Mouse (Mus musculus) lung, adult 2 months (tissue): ENCODE results near the gene Arhgef12. TPM values are rescaled to one million over a fixed set of nuclear protein-coding genes. Genes with fewer than 3 reads are reported as not detected.
"Not testable (repeated sequence)": the region's sequence is repeated elsewhere in the genome, so short reads cannot be mapped to it uniquely, and the experiment has no call there.

Experiments used
- DNase-seq: peaks from one replicate; pipeline ENCODE4 v3.0.0; 2022
- H3K4me1 ChIP-seq: fragments of 200-500 bp; 2 replicates; pipeline ENCODE4 v1.6.1; 2011; ENCODE audit warnings: low read length; ENCODE audit not compliant: control insufficient read depth, insufficient read depth
- H3K4me3 ChIP-seq: fragments of 200-500 bp; replicated peaks from 2 replicates; pipeline ENCODE3; 2011; ENCODE audit warnings: low read depth, mild to moderate bottlenecking, control low read depth, low read length; ENCODE audit errors: extremely low read depth
- CTCF ChIP-seq: fragments of 200-500 bp; IDR thresholded peaks from 2 replicates; pipeline ENCODE4 v1.5.1; 2011; ENCODE audit warnings: mild to moderate bottlenecking, low read length, control low read depth; ENCODE audit not compliant: insufficient read depth
- POLR2A ChIP-seq: fragments of 200-500 bp; IDR thresholded peaks from 2 replicates; pipeline ENCODE4 v1.6.1; 2011; ENCODE audit warnings: low read depth, mild to moderate bottlenecking, control low read depth, low read length, borderline replicate concordance; ENCODE audit errors: extremely low read depth
- WGBS: fragments of 180-500 bp; shearing (Covaris S2); methylation state at CpG from one replicate; pipeline ENCODE4 v1.1.7; 2018; 5-methylcytosine and 5-hydroxymethylcytosine counted together
- polyA plus RNA-seq: library from polyadenylated mRNA; depleted of rRNA; stranded (reverse); fragments of >200 nt; gene quantifications from 2 replicates; pipeline ENCODE4 v1.2.3, GENCODE M21; 2012

Arhgef12 gene
- polyA plus RNA-seq, 1 experiment = 62.4 TPM

- Histone ChIP-seq H3K4me1 (peaks cover 1% of the 10 kb centered on the region; the same call in 1 of the 2 replicates), H3K4me3 (no peak overlapping the region)
- WGBS = 36% methylated on average over 4 of the region's 4 CpGs
- TF ChIP-seq CTCF = no peak
- no peak for DNase-seq
Measured at GRCm38 (mm10) chr9:43132380-43132779, 25.3 kb upstream of the Arhgef12 start.

GRCm38 (mm10) chr9:43131940-43132339, 24.9 kb upstream of the Arhgef12 start:
- 68% methylated on average over 5 of the region's 5 CpGs for WGBS
- no peak for TF ChIP-seq CTCF
- TF ChIP-seq POLR2A = no peak
- DNase-seq = no peak
- Histone ChIP-seq H3K4me3 (no peak overlapping the region), H3K4me1 (peaks cover 2% of the 10 kb centered on the region; the same call in 1 of the 2 replicates)

GRCm38 (mm10) chr9:43130684-43131083, 23.6 kb upstream of the Arhgef12 start:
- WGBS = 97% methylated on average over 2 of the region's 2 CpGs
- TF ChIP-seq POLR2A (no peak), CTCF (peak; percentile 34; the same call in 1 of the 2 replicates)
- Histone ChIP-seq H3K4me1 (peaks cover 2% of the 10 kb centered on the region; the same call in 1 of the 2 replicates), H3K4me3 (no peak overlapping the region)
- DNase-seq = no peak

- Histone ChIP-seq H3K4me1 (peaks cover 2% of the 10 kb centered on the region; the same call in 1 of the 2 replicates), H3K4me3 (no peak overlapping the region)
- no peak for DNase-seq
- TF ChIP-seq CTCF (no peak), POLR2A (no peak)
- 58% methylated on average over 10 of the region's 10 CpGs for whole genome bisulfite sequencing
Measured at GRCm38 (mm10) chr9:43127101-43127787, 20.2 kb upstream of the Arhgef12 start.

- TF ChIP-seq CTCF (peak; percentile 59), POLR2A (no peak)
- 19% methylated on average over 1 of the region's 1 CpGs for WGBS
- peaks cover under 1% of the 10 kb centered on the region; the same call in 1 of the 2 replicates for H3K4me1 ChIP-seq
- DNase-seq = no peak
- H3K4me3 ChIP-seq = no peak overlapping the region
Measured at GRCm38 (mm10) chr9:43122379-43122778, 15.3 kb upstream of the Arhgef12 start.

- WGBS = 72% methylated on average over 2 of the region's 2 CpGs
- H3K4me3 ChIP-seq, DNase-seq, H3K4me1 ChIP-seq: not testable (repeated sequence)
Measured at GRCm38 (mm10) chr9:43121948-43122347, 14.9 kb upstream of the Arhgef12 start.

- DNase-seq = no peak
- TF ChIP-seq CTCF = no peak
- TF ChIP-seq POLR2A = no peak
- no peak overlapping the region for H3K4me3 ChIP-seq
- 77% methylated on average over 6 of the region's 6 CpGs for WGBS
- peaks cover 15% of the 10 kb centered on the region for H3K4me1 ChIP-seq
Measured at GRCm38 (mm10) chr9:43116997-43117336, 9.9 kb upstream of the Arhgef12 start.

GRCm38 (mm10) chr9:43116134-43116996, 9.3 kb upstream of the Arhgef12 start, which contains the start of gene Tmem136:
Tmem136 (minus strand) TSS chr9:43116570.
- H3K4me3 ChIP-seq = peak within 1 kb of the TSS; percentile 37
- no peak for TF ChIP-seq CTCF
- no peak for TF ChIP-seq POLR2A
- H3K4me1 ChIP-seq = peaks cover 15% of the 10 kb centered on the region
- peak; percentile 47 for DNase-seq
- 7% methylated on average over 55 of the region's 55 CpGs for WGBS

- WGBS = 38% methylated on average over 12 of the region's 12 CpGs
- TF ChIP-seq CTCF (no peak), POLR2A (no peak)
- DNase-seq = no peak
- peak overlapping the region; percentile 37 for H3K4me3 ChIP-seq
- peaks cover 20% of the 10 kb centered on the region for H3K4me1 ChIP-seq
Measured at GRCm38 (mm10) chr9:43115431-43116133, 8.5 kb upstream of the Arhgef12 start.

GRCm38 (mm10) chr9:43114833-43115232, 7.8 kb upstream of the Arhgef12 start:
- Histone ChIP-seq H3K4me1 (peaks cover 22% of the 10 kb centered on the region), H3K4me3 (no peak overlapping the region)
- no peak for DNase-seq
- WGBS = 28% methylated on average over 4 of the region's 4 CpGs
- TF ChIP-seq POLR2A = no peak
